Mouse (Mus musculus) hindbrain, embryonic 11.5 days (tissue): ENCODE measurements around the gene Parp16. TPM values are rescaled to one million over a fixed set of nuclear protein-coding genes. Genes with fewer than 3 reads are reported as not detected.

ENCODE experiments used
- ATAC-seq: fragments of 200-750 bp; cut with Nextera tagmentation; 2 replicates; pipeline ENCODE4 v1.8.0; 2017; ENCODE audit warnings: mild to moderate bottlenecking, moderate TSS enrichment, moderate library complexity; ENCODE audit not compliant: low FRiP score
- DNase-seq: peaks from one replicate; pipeline ENCODE4 v3.0.0-alpha.2; 2015; ENCODE audit warnings: low spot score
- H3K27ac ChIP-seq: fragments of 300-500 bp; sonication (generic); 2 replicates; pipeline ENCODE4 v1.5.1; 2014; ENCODE audit warnings: mild to moderate bottlenecking, low read depth, low read length
- H3K27me3 ChIP-seq: fragments of 300-500 bp; sonication (generic); 2 replicates; pipeline ENCODE4 v1.6.1; 2014; ENCODE audit warnings: mild to moderate bottlenecking, low read length, moderate library complexity, mixed read lengths; ENCODE audit not compliant: control insufficient read depth, insufficient read depth
- H3K36me3 ChIP-seq: fragments of 300-500 bp; sonication (generic); 2 replicates; pipeline ENCODE4 v1.6.1; 2014; ENCODE audit warnings: mild to moderate bottlenecking, low read length, moderate library complexity, mixed read lengths; ENCODE audit not compliant: control insufficient read depth, insufficient read depth
- H3K4me1 ChIP-seq: fragments of 300-500 bp; sonication (generic); replicated peaks from 2 replicates; pipeline ENCODE4 v1.6.1; 2014; ENCODE audit warnings: low read length, mixed read lengths; ENCODE audit not compliant: control insufficient read depth, insufficient read depth
- H3K4me2 ChIP-seq: fragments of 300-500 bp; sonication (generic); replicated peaks from 2 replicates; pipeline ENCODE4 v1.6.1; 2014; ENCODE audit warnings: mild to moderate bottlenecking, low read depth, low read length
- H3K4me3 ChIP-seq: fragments of 300-500 bp; sonication (generic); 2 replicates; pipeline ENCODE4 v1.5.1; 2014; ENCODE audit warnings: low read depth, low read length
- H3K9ac ChIP-seq: fragments of 300-500 bp; sonication (generic); 2 replicates; pipeline ENCODE4 v1.6.1; 2014; ENCODE audit warnings: low read depth, low read length
- H3K9me3 ChIP-seq: fragments of 300-500 bp; sonication (generic); 2 replicates; pipeline ENCODE4 v1.6.1; 2016; ENCODE audit warnings: low read length; ENCODE audit not compliant: control insufficient read depth
- WGBS: fragments of 180-500 bp; shearing (Covaris S2); extraction: QIAGEN DNeasy Blood & Tissue Kit; methylation state at CpG from one replicate; pipeline ENCODE4 v1.1.7; 2014; 5-methylcytosine and 5-hydroxymethylcytosine counted together
- polyA plus RNA-seq: library from polyadenylated mRNA; unstranded; fragments of >200 nt; fragmentation: Nextera tagmentation; extraction: Ambion mirVana; gene quantifications from 2 replicates; pipeline ENCODE4 v1.2.1, GENCODE M21; 2014

Parp16 gene
- polyA plus RNA-seq, 1 experiment from 2014 or later: 6.5 TPM

- H3K27ac ChIP-seq: no peak overlapping the region
- H3K27me3 ChIP-seq: no peaks in the 10 kb centered on the region
- ATAC-seq (no peak), DNase-seq (no peak)
- 91% methylated on average over 5 of the region's 5 CpGs for WGBS
- H3K36me3 ChIP-seq: no peaks in the 10 kb centered on the region
- no peak overlapping the region for H3K4me3 ChIP-seq
- no peaks in the 10 kb centered on the region for H3K9me3 ChIP-seq
- H3K9ac ChIP-seq: no peak overlapping the region
- H3K4me2 ChIP-seq: no peak overlapping the region
- no peaks in the 10 kb centered on the region; the same call in 1 of the 2 replicates for H3K4me1 ChIP-seq
Measured at GRCm38 (mm10) chr9:65248377-65248690, 53.2 kb downstream of the Parp16 start.

DNA sequence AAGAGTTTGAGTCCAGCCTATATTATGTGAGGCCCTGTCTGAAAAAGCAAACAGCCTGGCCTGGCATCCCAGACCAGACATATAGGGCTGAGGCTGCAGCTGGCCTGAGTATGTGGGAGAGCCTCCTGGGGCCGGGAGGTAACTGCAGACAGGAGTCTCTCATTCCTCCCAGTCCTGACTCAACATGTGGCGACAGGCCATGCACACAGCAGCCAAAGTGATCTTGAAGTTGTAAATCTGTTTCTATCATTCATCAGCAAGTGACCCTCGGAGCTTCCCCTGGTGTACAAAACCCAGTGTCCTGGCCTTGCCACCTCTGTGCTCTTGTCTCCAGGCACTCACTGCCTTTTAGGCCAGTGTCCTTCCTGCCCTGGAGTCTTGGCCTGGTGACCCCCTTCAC, 56.9 kb downstream of the Parp16 start:
- H3K27me3 ChIP-seq: no peaks in the 10 kb centered on the region
- DNase-seq: no peak
- H3K36me3 ChIP-seq: no peaks in the 10 kb centered on the region
- H3K4me1 ChIP-seq: no peaks in the 10 kb centered on the region
- no peak overlapping the region for H3K4me2 ChIP-seq
- H3K9ac ChIP-seq: no peak overlapping the region
- WGBS: 79% methylated on average over 3 of the region's 3 CpGs
- H3K27ac ChIP-seq: no peak overlapping the region
- H3K9me3 ChIP-seq: no peaks in the 10 kb centered on the region
- no peak overlapping the region for H3K4me3 ChIP-seq
- no peak for ATAC-seq

DNA sequence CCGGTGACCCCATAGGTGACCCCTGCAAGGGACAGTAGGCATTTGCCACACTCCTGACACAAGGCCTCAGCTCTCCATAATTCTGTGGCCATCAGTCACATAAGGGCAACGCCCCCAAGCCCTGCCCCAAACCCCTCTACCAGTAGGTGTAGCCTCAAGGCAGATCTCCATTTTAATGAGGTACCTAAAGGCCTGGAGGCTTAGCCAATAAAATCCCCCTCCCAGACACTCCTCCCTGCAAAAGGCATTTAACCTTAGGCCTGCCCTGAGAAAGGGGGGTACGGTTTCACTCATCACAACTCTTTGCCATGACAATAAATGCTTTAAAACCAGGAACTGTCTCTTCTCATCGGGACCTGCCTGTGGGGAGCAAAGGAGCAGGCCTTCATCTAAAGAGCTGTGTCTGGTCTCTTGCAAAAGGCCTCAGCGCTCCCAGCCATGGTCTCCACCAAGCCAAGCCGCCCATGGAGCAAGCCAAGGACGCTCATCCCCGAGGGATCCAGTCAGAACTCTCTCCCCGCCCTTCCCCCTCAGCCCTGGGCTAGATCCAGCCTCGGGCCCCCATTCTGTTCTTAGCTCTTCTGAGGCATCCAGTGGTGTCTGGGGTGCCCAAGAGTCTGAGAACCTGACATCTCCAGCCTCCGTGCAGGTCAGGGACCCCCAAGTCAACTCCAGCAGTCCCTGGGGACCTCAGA, 60.9 kb downstream of the Parp16 start:
- no peaks in the 10 kb centered on the region for H3K36me3 ChIP-seq
- no peak overlapping the region for H3K4me2 ChIP-seq
- H3K9me3 ChIP-seq: no peaks in the 10 kb centered on the region
- H3K27ac ChIP-seq: no peak overlapping the region
- H3K9ac ChIP-seq: no peak overlapping the region
- ATAC-seq (no peak), DNase-seq (no peak)
- no peaks in the 10 kb centered on the region for H3K27me3 ChIP-seq
- WGBS: 74% methylated on average over 11 of the region's 11 CpGs
- H3K4me1 ChIP-seq: no peaks in the 10 kb centered on the region
- H3K4me3 ChIP-seq: no peak overlapping the region

DNA sequence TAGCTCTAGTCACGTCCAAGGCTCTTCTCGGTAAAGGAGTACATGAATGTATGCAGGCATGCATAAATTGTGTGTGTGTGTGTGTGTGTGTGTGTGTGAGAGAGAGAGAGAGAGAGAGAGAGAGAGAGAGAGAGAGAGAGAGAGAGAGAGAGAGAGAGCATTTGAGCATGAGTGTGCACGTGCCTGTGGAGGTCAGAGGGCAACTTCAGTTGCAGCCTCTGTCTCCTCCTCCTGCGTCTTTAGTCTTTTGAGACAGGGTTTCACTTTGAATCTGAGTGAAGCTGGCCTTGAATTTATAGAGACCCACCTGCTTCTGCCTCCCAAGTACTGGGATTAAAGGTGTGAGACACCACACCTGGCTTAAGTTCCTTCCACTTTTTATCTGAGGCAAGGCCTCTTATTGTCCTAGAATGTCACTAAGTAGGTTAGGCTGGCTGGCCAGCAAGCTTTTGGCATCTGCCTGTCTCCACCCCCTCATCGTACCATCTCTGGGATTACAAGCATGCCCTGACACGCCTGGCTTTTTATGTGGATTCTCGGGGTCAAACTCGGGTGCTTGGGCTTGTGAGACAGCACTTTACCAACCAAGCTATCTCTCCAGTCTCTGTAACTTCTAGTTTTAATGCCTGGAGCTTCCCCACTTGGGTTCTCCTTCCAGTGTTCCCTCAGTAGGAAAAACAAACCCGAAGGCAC, 62.2 kb downstream of the Parp16 start:
- no peak overlapping the region for H3K9ac ChIP-seq
- 72% methylated on average over 9 of the region's 9 CpGs for WGBS
- H3K27ac ChIP-seq: no peak overlapping the region

GRCm38 (mm10) chr9:65259366-65259765, 64.2 kb downstream of the Parp16 start:
- Histone ChIP-seq H3K4me1 (no peaks in the 10 kb centered on the region), H3K4me2 (no peak overlapping the region), H3K4me3 (no peak overlapping the region), H3K9ac (no peak overlapping the region), H3K9me3 (no peaks in the 10 kb centered on the region), H3K36me3 (no peaks in the 10 kb centered on the region), H3K27me3 (no peaks in the 10 kb centered on the region), H3K27ac (no peak overlapping the region)
- ATAC-seq (no peak), DNase-seq (no peak)
- WGBS: 85% methylated on average over 7 of the region's 7 CpGs

More for the DNA sequence above, 62.2 kb downstream of the Parp16 start:
- no peaks in the 10 kb centered on the region for H3K27me3 ChIP-seq
- no peak for ATAC-seq
- no peak overlapping the region for H3K4me3 ChIP-seq
- H3K9me3 ChIP-seq: no peaks in the 10 kb centered on the region
- H3K4me2 ChIP-seq: no peak overlapping the region
- no peaks in the 10 kb centered on the region for H3K4me1 ChIP-seq
- no peak for DNase-seq
- no peaks in the 10 kb centered on the region for H3K36me3 ChIP-seq

DNA sequence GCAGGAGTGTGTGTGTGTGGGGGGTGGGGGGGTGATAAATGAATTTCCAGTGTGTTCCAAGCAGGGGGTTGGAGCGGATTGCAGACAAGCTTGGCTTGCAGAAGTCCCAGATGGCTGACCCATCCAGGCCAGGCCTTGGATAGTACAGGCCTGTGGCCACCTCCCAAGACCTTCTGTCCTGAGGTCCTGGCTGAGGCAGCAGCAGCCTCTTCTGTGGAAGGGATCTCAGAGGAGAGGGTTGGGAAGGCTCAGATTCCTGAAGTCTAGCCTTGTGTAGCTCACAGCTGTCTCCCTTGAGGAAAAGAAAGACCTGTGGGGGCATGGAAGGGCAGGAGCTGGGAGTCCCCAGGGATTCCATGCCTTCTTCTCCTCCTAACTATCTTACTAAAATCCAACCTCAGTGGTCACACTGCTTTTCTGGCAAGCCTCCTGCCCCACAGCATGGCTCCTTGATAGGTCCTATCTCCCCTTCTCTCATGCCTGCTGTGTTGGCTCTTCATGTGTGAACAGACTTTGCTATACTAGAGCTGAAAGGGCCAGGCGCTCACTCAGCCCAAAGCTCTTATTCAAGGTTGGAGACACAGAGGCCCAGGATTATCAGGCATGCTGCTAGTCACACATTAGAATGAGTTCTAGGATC, 66.6 kb downstream of the Parp16 start:
- Histone ChIP-seq H3K27me3 (no peaks in the 10 kb centered on the region), H3K36me3 (no peaks in the 10 kb centered on the region), H3K9me3 (no peaks in the 10 kb centered on the region), H3K4me2 (no peak overlapping the region), H3K9ac (no peak overlapping the region), H3K4me3 (no peak overlapping the region), H3K4me1 (no peaks in the 10 kb centered on the region), H3K27ac (no peak overlapping the region)
- DNase-seq (no peak), ATAC-seq (no peak)
- WGBS: 77% methylated on average over 2 of the region's 2 CpGs

DNA sequence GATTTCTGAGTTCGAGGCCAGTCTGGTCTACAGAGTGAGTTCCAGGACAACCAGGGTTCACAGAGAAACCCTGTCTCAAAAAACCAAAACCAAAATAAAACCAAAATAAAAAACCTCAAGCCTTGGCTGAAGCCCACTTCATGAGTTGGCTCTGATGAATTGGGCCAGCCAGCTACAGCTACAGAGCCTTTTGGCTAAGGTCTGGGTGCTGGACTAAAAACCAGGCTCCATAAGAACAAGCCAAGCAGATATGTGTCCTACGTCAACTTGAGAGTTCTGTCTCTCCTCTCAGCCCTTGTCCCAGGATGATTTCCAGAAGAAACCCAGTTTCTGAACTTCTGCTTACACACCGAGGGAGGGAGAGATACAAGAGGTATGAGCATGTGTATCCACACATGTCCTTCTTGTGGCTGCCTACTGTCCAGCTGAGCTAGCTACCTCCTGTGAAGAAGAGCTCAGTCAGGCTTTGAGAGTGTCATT, 67.5 kb downstream of the Parp16 start:
- no peak overlapping the region for H3K4me3 ChIP-seq
- H3K9ac ChIP-seq: no peak overlapping the region
- H3K9me3 ChIP-seq: no peaks in the 10 kb centered on the region
- H3K4me1 ChIP-seq: no peaks in the 10 kb centered on the region
- no peak overlapping the region for H3K4me2 ChIP-seq
- no peaks in the 10 kb centered on the region for H3K27me3 ChIP-seq
- 93% methylated on average over 3 of the region's 3 CpGs for WGBS
- H3K36me3 ChIP-seq: no peaks in the 10 kb centered on the region
- DNase-seq (no peak), ATAC-seq (no peak)
- no peak overlapping the region for H3K27ac ChIP-seq

GRCm38 (mm10) chr9:65264959-65265358, 69.8 kb downstream of the Parp16 start, which contains the start of gene Cilp:
Gene Cilp, plus strand, starts transcription at chr9:65265180.
- Histone ChIP-seq H3K9ac (no peak within 1 kb of the TSS), H3K27me3 (no peaks in the 10 kb centered on the region), H3K36me3 (no peaks in the 10 kb centered on the region), H3K9me3 (no peaks in the 10 kb centered on the region), H3K27ac (no peak within 1 kb of the TSS), H3K4me3 (no peak within 1 kb of the TSS), H3K4me1 (no peaks in the 10 kb centered on the region), H3K4me2 (no peak within 1 kb of the TSS)
- DNase-seq (no peak), ATAC-seq (no peak)
- WGBS: 60% methylated on average over 5 of the region's 5 CpGs
